9 mouse cellular contexts compared by ENCODE assay signal in genomic region chr11:101188166-101188805, GRCm38 (mm10). TPM values are rescaled to one million over a fixed set of nuclear protein-coding genes. Genes with fewer than 3 reads are reported as not detected.
DNase-seq lines count a peak whose midpoint lies in the region; ATAC-seq and TF ChIP-seq lines count a peak whose summit lies in the region.
"Had no signal": no experiment of that assay in that cellular context is flagged by ENCODE, and none has a peak within 500 bp of the region (broad histone marks: within the 10 kb centered on the region; RNA-seq: fewer than 3 reads in every experiment).

No protein-coding gene starts in this region.

- in situ Hi-C loops in CH12.LX (cut with MboI; ENCODE audit: low pct_ligation_motif_present, low pct_unique_long_range_greater_than_20kb, low sequenced_read_pairs), result no loop called here

- H3K36me3 ChIP-seq in kidney, postnatal 0 days (ENCODE audit: insufficient read depth, low read length), result peaks cover 9% of the 10 kb centered on the region; the same call in 1 of the 2 replicates
- no peaks in the 10 kb centered on the region for H3K36me3 ChIP-seq in kidney, adult 2 months (ENCODE audit: control insufficient read depth, insufficient read depth, low read length)
- H3K36me3 ChIP-seq in CH12.LX (replicated peaks in 1 of 2; ENCODE audit: control insufficient read depth in 1 of 2, insufficient read depth in 1 of 2, low read length in 1 of 2), result peaks cover 75 to 99% of the 10 kb centered on the region in 2 experiments
- H3K36me3 ChIP-seq in hindbrain, postnatal 0 days (ENCODE audit: insufficient read depth, low read length), result peaks cover 24% of the 10 kb centered on the region

- no peaks in the 10 kb centered on the region for H3K9me3 ChIP-seq in kidney, postnatal 0 days (replicated peaks; ENCODE audit: low read length)
- no peaks in the 10 kb centered on the region for H3K9me3 ChIP-seq in CH12.LX (replicated peaks; ENCODE audit: low read length)
- H3K9me3 ChIP-seq in hindbrain, postnatal 0 days (ENCODE audit: low read length), result no peaks in the 10 kb centered on the region

- 0 out of 2 replicates have a peak, but pooled peaks cover 20% of the 10 kb centered on the region for H3K4me1 ChIP-seq in kidney, postnatal 0 days (replicated peaks; ENCODE audit: insufficient read depth, low read length)
- no peaks in the 10 kb centered on the region for H3K4me1 ChIP-seq in kidney, adult 2 months (ENCODE audit: control insufficient read depth, insufficient read depth, low read length)
- H3K4me1 ChIP-seq in CH12.LX (ENCODE audit: control insufficient read depth in 1 of 2, insufficient read depth in 2 of 2), result peaks cover 2 to 18% of the 10 kb centered on the region in 2 experiments; a peak in 1 of 4 replicates
- peaks cover 10% of the 10 kb centered on the region for H3K4me1 ChIP-seq in hindbrain, postnatal 0 days (ENCODE audit: insufficient read depth, low read length)

- H3K4me3 ChIP-seq in kidney, postnatal 0 days (replicated peaks; ENCODE audit: low read depth, low read length), result no peak overlapping the region
- no peak overlapping the region for H3K4me3 ChIP-seq in kidney, adult 2 months (ENCODE audit: insufficient read depth, low read depth, low read length)
- H3K4me3 ChIP-seq in CH12.LX (replicated peaks in 1 of 3; ENCODE audit: low read depth in 2 of 3, low read length in 2 of 3, poor library complexity in 1 of 3), result no peak overlapping the region
- no peak overlapping the region for H3K4me3 ChIP-seq in hindbrain, postnatal 0 days (ENCODE audit: low read length)

- peak; percentile 36 for DNase-seq in adrenal gland, postnatal 25 days
- DNase-seq in adrenal gland, postnatal 36 days, result no peak
- no peak for DNase-seq in kidney, postnatal 0 days (ENCODE audit: low spot score)
- no peak for DNase-seq in kidney, adult 2 months
- DNase-seq in CH12.LX (ENCODE audit: extremely low read depth), result no peak
- peak; percentile 58 for DNase-seq in hindbrain, postnatal 0 days (ENCODE audit: low spot score)
- no peak for DNase-seq in embryo, embryonic 11 days
- DNase-seq in layer of hippocampus, postnatal 10 days (ENCODE audit: low spot score in 2 of 2), result no peak
- DNase-seq: lung, postnatal 10 days had no signal

- no peak for TF ChIP-seq CTCF in kidney, postnatal 0 days (IDR thresholded peaks at IDR 0.05; ENCODE audit: low read depth)
- no peak for TF ChIP-seq CTCF in kidney, adult 2 months (conservative IDR thresholded peaks at IDR 0.05; ENCODE audit: insufficient read depth, insufficient read length, low read depth, low read length)
- TF ChIP-seq CTCF in CH12.LX (conservative IDR thresholded peaks at IDR 0.05 in 1 of 2, IDR thresholded peaks at IDR 0.05 in 1 of 2; ENCODE audit: low read depth in 2 of 2, low read length in 2 of 2), result no peak
- no peak for TF ChIP-seq CTCF in hindbrain, postnatal 0 days (IDR thresholded peaks at IDR 0.05; ENCODE audit: low read depth)

- dilution Hi-C loops in CH12.LX (cut with MboI; ENCODE audit: extremely low pct_ligation_motif_present, extremely low pct_unique_long_range_greater_than_20kb, low sequenced_read_pairs), result no loop called here

- ATAC-seq in kidney, postnatal 0 days (replicated peaks; ENCODE audit: low FRiP score, low read depth), result no peak
- no peak for ATAC-seq in hindbrain, postnatal 0 days

- H3K9ac ChIP-seq in kidney, postnatal 0 days (ENCODE audit: low read depth, low read length), result 0 out of 2 replicates have a peak overlapping the region, but pooled peaks have one; percentile 23
- H3K9ac ChIP-seq in CH12.LX (ENCODE audit: insufficient read depth, low read depth), result no peak overlapping the region
- no peak overlapping the region for H3K9ac ChIP-seq in hindbrain, postnatal 0 days (replicated peaks; ENCODE audit: low read length)

- H3K4me2 ChIP-seq in kidney, postnatal 0 days (ENCODE audit: low read length), result no peak overlapping the region
- H3K4me2 ChIP-seq in CH12.LX (ENCODE audit: insufficient read depth, low read depth, poor library complexity, severe bottlenecking), result no peak overlapping the region
- H3K4me2 ChIP-seq in hindbrain, postnatal 0 days (ENCODE audit: low read depth, low read length), result no peak overlapping the region

- no peak for TF ChIP-seq RAD21 in CH12.LX (IDR thresholded peaks at IDR 0.05; ENCODE audit: low read depth, low read length)

- WGBS in kidney, postnatal 0 days, result 66% methylated on average over 11 of the region's 11 CpGs
- WGBS in kidney, adult 2 months, result 72% methylated on average over 11 of the region's 11 CpGs
- 71% methylated on average over 11 of the region's 11 CpGs for whole genome bisulfite sequencing in hindbrain, postnatal 0 days

- TF ChIP-seq POLR2A in kidney, adult 2 months (IDR thresholded peaks at IDR 0.05; ENCODE audit: low read depth, low read length), result no peak
- TF ChIP-seq POLR2A in CH12.LX (IDR thresholded peaks at IDR 0.05; ENCODE audit: low read depth, low read length), result 0 out of 2 replicates have a peak, but pooled peaks have one; percentile 8

- no peaks in the 10 kb centered on the region for H3K79me2 ChIP-seq in CH12.LX (replicated peaks; ENCODE audit: control insufficient read depth, extremely low read depth, insufficient read depth, poor library complexity, severe bottlenecking)

- TF ChIP-seq EP300 in CH12.LX (IDR thresholded peaks at IDR 0.05; ENCODE audit: low read length), result no peak

- no peaks in the 10 kb centered on the region for H3K27me3 ChIP-seq in kidney, postnatal 0 days (ENCODE audit: insufficient read depth, low read length)
- H3K27me3 ChIP-seq in kidney, adult 2 months (replicated peaks; ENCODE audit: control insufficient read depth, insufficient read depth, low read length), result no peaks in the 10 kb centered on the region
- H3K27me3 ChIP-seq in CH12.LX (replicated peaks), result no peaks in the 10 kb centered on the region
- H3K27me3 ChIP-seq in hindbrain, postnatal 0 days (ENCODE audit: insufficient read depth, low read length), result no peaks in the 10 kb centered on the region

- H3K27ac ChIP-seq in kidney, postnatal 0 days, result peak overlapping the region; percentile 84
- H3K27ac ChIP-seq in kidney, adult 2 months (ENCODE audit: insufficient read depth, low read depth, low read length), result no peak overlapping the region
- no peak overlapping the region for H3K27ac ChIP-seq in CH12.LX (ENCODE audit: insufficient read depth, low read depth)
- H3K27ac ChIP-seq in hindbrain, postnatal 0 days, result peak overlapping the region; percentile 82; the same call in 1 of the 2 replicates

RNA-seq across cellular contexts. Expression of gene Ccr10, which starts 13.0 kb away (rescaled TPM):
- 0.18 TPM in 1 of 2 replicates, not detected in the other for total RNA-seq in adrenal gland, postnatal 25 days (2021)
- total RNA-seq in adrenal gland, postnatal 36 days (2021), result under 1 TPM in 1 of 2 experiments, not detected in 1; 0.43 TPM
- 0.36 and 0.45 TPM in 2 replicates for polyA plus RNA-seq in kidney, postnatal 0 days (2015; fragmentation: Nextera tagmentation; extraction: Ambion mirVana)
- polyA plus RNA-seq in kidney, adult 2 months (2012; rRNA removed), result 0.33 and 0.34 TPM in 2 replicates
- total RNA-seq in CH12.LX (2012; rRNA removed), result 29.6 and 58.7 TPM in 2 replicates
- total RNA-seq in CH12.LX (2014; rRNA removed), result 14.1 and 17.2 TPM in 2 replicates
- 12.3 TPM in 2 replicates for polyA plus RNA-seq in CH12.LX (2012; ENCODE audit: insufficient read length, low read depth)
- total RNA-seq in hindbrain, postnatal 0 days (2014; rRNA removed), result 0.16 and 0.43 TPM in 2 replicates
- polyA plus RNA-seq in hindbrain, postnatal 0 days (2015; fragmentation: Nextera tagmentation; extraction: Ambion mirVana), result 0.88 and 1.0 TPM in 2 replicates
- not detected for total RNA-seq in layer of hippocampus, postnatal 10 days (2021)

RNA-seq across cellular contexts. Expression of gene Plekhh3, which starts 17.1 kb away (rescaled TPM):
- 31.1 and 36.4 TPM in 2 replicates for total RNA-seq in adrenal gland, postnatal 25 days (2021)
- total RNA-seq in adrenal gland, postnatal 36 days (2021), result 10 to 100 TPM; 21.5 to 30.0 TPM
- polyA plus RNA-seq in kidney, postnatal 0 days (2015; fragmentation: Nextera tagmentation; extraction: Ambion mirVana), result 14.1 and 16.6 TPM in 2 replicates
- polyA plus RNA-seq in kidney, adult 2 months (2012; rRNA removed), result 19.3 and 22.7 TPM in 2 replicates
- total RNA-seq in CH12.LX (2012; rRNA removed) (16.3 and 20.3 TPM in 2 replicates), CH12.LX (2014; rRNA removed) (2.8 and 2.9 TPM in 2 replicates)
- 3.7 and 5.0 TPM in 2 replicates for polyA plus RNA-seq in CH12.LX (2012; ENCODE audit: insufficient read length, low read depth)
- total RNA-seq in hindbrain, postnatal 0 days (2014; rRNA removed), result 26.7 and 32.3 TPM in 2 replicates
- 8.8 TPM in 2 replicates for polyA plus RNA-seq in hindbrain, postnatal 0 days (2015; fragmentation: Nextera tagmentation; extraction: Ambion mirVana)
- total RNA-seq in layer of hippocampus, postnatal 10 days (2021), result 10 to 100 TPM; 13.2 to 13.4 TPM

RNA-seq across cellular contexts. Expression of gene Cntnap1, which starts 18.0 kb away (rescaled TPM):
- 6.6 and 9.1 TPM in 2 replicates for total RNA-seq in adrenal gland, postnatal 25 days (2021)
- 1 to 10 TPM; 4.6 to 4.9 TPM for total RNA-seq in adrenal gland, postnatal 36 days (2021)
- polyA plus RNA-seq in kidney, postnatal 0 days (2015; fragmentation: Nextera tagmentation; extraction: Ambion mirVana), result 0.75 and 0.78 TPM in 2 replicates
- 3.4 and 3.6 TPM in 2 replicates for polyA plus RNA-seq in kidney, adult 2 months (2012; rRNA removed)
- total RNA-seq in CH12.LX (2012; rRNA removed) (15.6 and 16.7 TPM in 2 replicates), CH12.LX (2014; rRNA removed) (3.6 and 4.4 TPM in 2 replicates)
- polyA plus RNA-seq in CH12.LX (2012; ENCODE audit: insufficient read length, low read depth), result 17.9 and 19.5 TPM in 2 replicates
- total RNA-seq in hindbrain, postnatal 0 days (2014; rRNA removed), result 25.4 and 28.9 TPM in 2 replicates
- 5.8 and 6.5 TPM in 2 replicates for polyA plus RNA-seq in hindbrain, postnatal 0 days (2015; fragmentation: Nextera tagmentation; extraction: Ambion mirVana)
- 10 to 100 TPM; 59.0 to 61.4 TPM for total RNA-seq in layer of hippocampus, postnatal 10 days (2021)

RNA-seq across cellular contexts. Expression of gene Tubg2, which starts 32.6 kb away (rescaled TPM):
- 5.7 and 6.4 TPM in 2 replicates for total RNA-seq in adrenal gland, postnatal 25 days (2021)
- 1 to 10 TPM; 5.9 to 7.0 TPM for total RNA-seq in adrenal gland, postnatal 36 days (2021)
- polyA plus RNA-seq in kidney, postnatal 0 days (2015; fragmentation: Nextera tagmentation; extraction: Ambion mirVana), result 4.3 and 4.9 TPM in 2 replicates
- polyA plus RNA-seq in kidney, adult 2 months (2012; rRNA removed), result 1.4 and 1.8 TPM in 2 replicates
- total RNA-seq in CH12.LX (2012; rRNA removed) (3.1 and 4.7 TPM in 2 replicates), CH12.LX (2014; rRNA removed) (1.2 and 2.1 TPM in 2 replicates)
- 8.7 and 10.5 TPM in 2 replicates for polyA plus RNA-seq in CH12.LX (2012; ENCODE audit: insufficient read length, low read depth)
- 29.7 and 40.8 TPM in 2 replicates for total RNA-seq in hindbrain, postnatal 0 days (2014; rRNA removed)
- polyA plus RNA-seq in hindbrain, postnatal 0 days (2015; fragmentation: Nextera tagmentation; extraction: Ambion mirVana), result 57.7 and 62.8 TPM in 2 replicates
- total RNA-seq in layer of hippocampus, postnatal 10 days (2021), result 10 to 100 TPM; 31.7 to 41.4 TPM

RNA-seq across cellular contexts. Expression of gene Ezh1, which starts 38.0 kb away (rescaled TPM):
- total RNA-seq in adrenal gland, postnatal 25 days (2021), result 37.3 and 49.6 TPM in 2 replicates
- 10 to 100 TPM; 30.0 to 37.7 TPM for total RNA-seq in adrenal gland, postnatal 36 days (2021)
- 18.6 and 20.3 TPM in 2 replicates for polyA plus RNA-seq in kidney, postnatal 0 days (2015; fragmentation: Nextera tagmentation; extraction: Ambion mirVana)
- 44.8 and 48.5 TPM in 2 replicates for polyA plus RNA-seq in kidney, adult 2 months (2012; rRNA removed)
- total RNA-seq in CH12.LX (2012; rRNA removed) (11.1 and 15.3 TPM in 2 replicates), CH12.LX (2014; rRNA removed) (8.5 and 8.7 TPM in 2 replicates)
- 10.8 and 12.1 TPM in 2 replicates for polyA plus RNA-seq in CH12.LX (2012; ENCODE audit: insufficient read length, low read depth)
- total RNA-seq in hindbrain, postnatal 0 days (2014; rRNA removed), result 26.7 and 27.6 TPM in 2 replicates
- 20.1 and 22.2 TPM in 2 replicates for polyA plus RNA-seq in hindbrain, postnatal 0 days (2015; fragmentation: Nextera tagmentation; extraction: Ambion mirVana)
- 10 to 100 TPM; 27.9 to 30.9 TPM for total RNA-seq in layer of hippocampus, postnatal 10 days (2021)

Comparison
In these comparisons a context has a peak if more than half of its experiments do, and no peak if none do; other contexts are left out.
1. DNase-seq: peak in adrenal gland, postnatal 25 days (single experiment) and hindbrain, postnatal 0 days (single experiment); none in adrenal gland, postnatal 36 days (0 of 2), kidney, postnatal 0 days (single experiment), kidney, adult 2 months (single experiment), CH12.LX (single experiment), embryo, embryonic 11 days (single experiment) and layer of hippocampus, postnatal 10 days (0 of 2).
2. H3K27ac ChIP-seq: peak in kidney, postnatal 0 days (single experiment) and hindbrain, postnatal 0 days (single experiment); none in kidney, adult 2 months (single experiment) and CH12.LX (single experiment).
3. RNA of gene Ccr10, which starts 13.0 kb away (total RNA-seq): 14.1 to 58.7 TPM in CH12.LX; 0.43 TPM in adrenal gland, postnatal 36 days, 0.18 TPM in adrenal gland, postnatal 25 days, 0.16 to 0.43 TPM in hindbrain, postnatal 0 days and not detected in layer of hippocampus, postnatal 10 days; every median in the first group is over 10 times any median in the second.